In the genomic region with DNA sequence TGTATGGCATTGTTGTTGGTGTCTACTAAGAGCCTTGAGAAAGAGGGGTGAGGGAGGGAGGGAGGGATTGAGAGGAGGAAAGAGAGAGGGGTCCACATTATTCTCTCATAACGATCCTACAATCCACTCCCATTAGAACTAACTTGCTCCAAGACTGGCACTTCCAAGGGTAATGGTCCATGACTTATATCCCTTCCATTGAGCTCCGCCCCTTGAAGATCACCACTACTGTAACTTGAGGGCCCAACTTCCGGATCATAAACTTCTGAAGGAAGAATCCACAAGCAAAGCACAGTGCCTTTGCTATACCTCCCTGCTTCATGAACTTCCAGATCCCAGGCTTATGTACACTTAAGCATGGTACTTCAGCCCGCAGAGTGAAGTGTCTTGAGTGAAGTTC, we compare ENCODE assay signal across 23 mouse cellular contexts. TPM values are rescaled to one million over a fixed set of nuclear protein-coding genes. Genes with fewer than 3 reads are reported as not detected.
"Had no signal": no experiment of that assay in that cellular context is flagged by ENCODE, and none has a peak within 500 bp of the region (broad histone marks: within the 10 kb centered on the region; RNA-seq: fewer than 3 reads in every experiment).

No protein-coding gene starts in this region.

- DNase-seq: forebrain, postnatal 0 days; gastrocnemius, postnatal 14 days; gastrocnemius, postnatal 36 days; heart, adult 18-20 months; heart, postnatal 10 days; kidney, adult 11 months; kidney, adult 8-10 months; kidney, postnatal 36 days; layer of hippocampus, adult 9-11 months; layer of hippocampus, postnatal 36 days; left cerebral cortex, postnatal 4 days had no signal

- H3K36me3 ChIP-seq: heart, embryonic 10.5 days; heart, embryonic 12.5 days; hindbrain, embryonic 13.5 days; hindbrain, embryonic 15.5 days; limb, embryonic 13.5 days; limb, embryonic 15.5 days; liver, embryonic 12.5 days had no signal

- H3K4me1 ChIP-seq: heart, embryonic 10.5 days; heart, embryonic 12.5 days; hindbrain, embryonic 13.5 days; hindbrain, embryonic 15.5 days; limb, embryonic 13.5 days; limb, embryonic 15.5 days; liver, embryonic 12.5 days had no signal

- H3K27ac ChIP-seq: heart, embryonic 10.5 days; hindbrain, embryonic 13.5 days; hindbrain, embryonic 15.5 days; hindbrain, postnatal 0 days; limb, embryonic 13.5 days; limb, embryonic 15.5 days; liver, embryonic 12.5 days; liver, embryonic 14.5 days had no signal

- H3K9me3 ChIP-seq: heart, embryonic 10.5 days; heart, embryonic 12.5 days; hindbrain, embryonic 13.5 days; hindbrain, embryonic 15.5 days; limb, embryonic 13.5 days; limb, embryonic 15.5 days; liver, embryonic 12.5 days had no signal

- H3K4me3 ChIP-seq: heart, embryonic 10.5 days; heart, embryonic 12.5 days; hindbrain, embryonic 13.5 days; hindbrain, embryonic 15.5 days; limb, embryonic 13.5 days; limb, embryonic 15.5 days; liver, embryonic 12.5 days had no signal

- H3K4me2 ChIP-seq: heart, embryonic 12.5 days; hindbrain, embryonic 13.5 days; hindbrain, embryonic 15.5 days; limb, embryonic 13.5 days; limb, embryonic 15.5 days; liver, embryonic 12.5 days had no signal

- H3K9ac ChIP-seq: forebrain, postnatal 0 days; heart, embryonic 12.5 days; hindbrain, embryonic 13.5 days; hindbrain, embryonic 15.5 days; limb, embryonic 13.5 days; limb, embryonic 15.5 days; liver, embryonic 12.5 days; liver, embryonic 14.5 days had no signal

- ATAC-seq: forebrain, postnatal 0 days; hindbrain, postnatal 0 days; intestine, embryonic 16.5 days; liver, embryonic 12.5 days had no signal

- H3K27me3 ChIP-seq: hindbrain, embryonic 15.5 days; limb, embryonic 13.5 days; limb, embryonic 15.5 days had no signal

RNA-seq across cellular contexts. Expression of gene Bean1, which starts 32.1 kb away (rescaled TPM):
- total RNA-seq: hematopoietic stem cell, adult 5-6 weeks; liver, adult 2 months had no signal
- polyA plus RNA-seq: liver, adult 2 months had no signal
